Mouse (Mus musculus): ENCODE results near the gene Pde8a. TPM values are rescaled to one million over a fixed set of nuclear protein-coding genes. Genes with fewer than 3 reads are reported as not detected.

Gene Pde8a
- polyA plus RNA-seq, 1 experiment from 2014 or later: 1.2 TPM

GRCm38 (mm10) chr7:81278966-81279365 lies 65.6 kb downstream of the Pde8a start:
- ATAC-seq (ENCODE audit: low read depth): no peak
- 65% methylated on average over 6 of the region's 6 CpGs for WGBS (ENCODE audit: insufficient replicate concordance)
- Histone ChIP-seq H3K4me1 (ENCODE audit: control insufficient read depth, low read depth, low read length) (no peaks in the 10 kb centered on the region), H3K36me3 (ENCODE audit: control insufficient read depth, insufficient read depth) (no peaks in the 10 kb centered on the region), H3K4me2 (ENCODE audit: low read depth, low read length) (no peak overlapping the region), H3K27me3 (ENCODE audit: control insufficient read depth, insufficient read depth, low read depth, low read length) (no peaks in the 10 kb centered on the region), H3K9me3 (replicated peaks; ENCODE audit: control insufficient read depth, low read length) (no peaks in the 10 kb centered on the region), H3K27ac (ENCODE audit: low read length) (no peak overlapping the region), H3K4me3 (ENCODE audit: low read depth, low read length) (no peak overlapping the region), H3K9ac (ENCODE audit: low read depth, low read length) (no peak overlapping the region)

DNA sequence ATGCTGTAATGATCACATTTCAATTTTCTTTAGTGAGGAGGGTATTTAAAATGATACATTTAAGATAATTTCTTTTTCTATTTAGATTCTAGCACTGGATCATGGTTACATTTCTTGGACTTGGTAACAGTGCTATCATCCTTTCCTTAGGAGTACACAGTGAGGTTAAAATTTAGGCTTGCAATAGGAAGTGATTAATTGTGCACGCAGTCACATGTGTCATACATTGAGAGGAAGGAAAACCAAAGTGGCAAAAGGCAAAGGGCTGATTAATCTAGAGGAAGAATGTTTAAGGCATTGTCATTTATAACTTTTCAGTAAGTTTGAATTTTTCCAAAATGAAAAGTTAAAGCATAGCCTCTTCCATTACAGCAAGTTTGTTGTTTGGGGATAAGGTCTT lies 67.8 kb downstream of the Pde8a start:
- H3K36me3 ChIP-seq (ENCODE audit: control insufficient read depth, insufficient read depth): no peaks in the 10 kb centered on the region
- H3K4me2 ChIP-seq (ENCODE audit: low read depth, low read length): no peak overlapping the region
- no peak overlapping the region for H3K27ac ChIP-seq (ENCODE audit: low read length)
- H3K9me3 ChIP-seq (replicated peaks; ENCODE audit: control insufficient read depth, low read length): no peaks in the 10 kb centered on the region
- no peaks in the 10 kb centered on the region for H3K27me3 ChIP-seq (ENCODE audit: control insufficient read depth, insufficient read depth, low read depth, low read length)
- H3K9ac ChIP-seq (ENCODE audit: low read depth, low read length): no peak overlapping the region
- ATAC-seq (ENCODE audit: low read depth): no peak
- no peaks in the 10 kb centered on the region for H3K4me1 ChIP-seq (ENCODE audit: control insufficient read depth, low read depth, low read length)
- 21% methylated on average over 1 of the region's 1 CpGs for WGBS (ENCODE audit: insufficient replicate concordance)
- no peak overlapping the region for H3K4me3 ChIP-seq (ENCODE audit: low read depth, low read length)

DNA sequence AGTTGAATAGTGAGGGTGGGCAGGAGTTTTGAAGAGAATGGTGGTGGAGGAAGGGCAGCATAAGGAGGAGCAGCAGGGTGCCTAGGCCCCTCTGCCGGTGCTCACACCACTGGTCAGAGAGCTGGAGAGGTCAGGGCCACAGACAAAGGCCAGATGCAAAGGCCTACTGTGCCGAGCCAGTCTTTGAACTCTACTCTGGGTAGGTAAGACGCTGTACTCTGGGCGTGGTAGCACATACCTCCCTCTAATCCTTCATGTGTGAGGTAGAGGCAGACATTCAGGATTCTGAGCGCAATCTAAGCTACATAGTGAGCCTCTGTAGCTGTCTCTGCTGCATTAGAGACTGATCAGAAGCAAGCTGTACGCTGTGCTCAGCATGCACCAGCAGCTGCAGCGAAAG lies 73.1 kb downstream of the Pde8a start:
- Histone ChIP-seq H3K27me3 (ENCODE audit: control insufficient read depth, insufficient read depth, low read depth, low read length) (no peaks in the 10 kb centered on the region), H3K4me1 (ENCODE audit: control insufficient read depth, low read depth, low read length) (no peaks in the 10 kb centered on the region), H3K36me3 (ENCODE audit: control insufficient read depth, insufficient read depth) (no peaks in the 10 kb centered on the region), H3K4me3 (ENCODE audit: low read depth, low read length) (no peak overlapping the region), H3K4me2 (ENCODE audit: low read depth, low read length) (no peak overlapping the region), H3K9me3 (replicated peaks; ENCODE audit: control insufficient read depth, low read length) (no peaks in the 10 kb centered on the region), H3K9ac (ENCODE audit: low read depth, low read length) (no peak overlapping the region), H3K27ac (ENCODE audit: low read length) (no peak overlapping the region)
- ATAC-seq (ENCODE audit: low read depth): no peak
- WGBS (ENCODE audit: insufficient replicate concordance): 49% methylated on average over 7 of the region's 7 CpGs

- H3K9me3 ChIP-seq (replicated peaks; ENCODE audit: control insufficient read depth, low read length): no peaks in the 10 kb centered on the region
- no peak for ATAC-seq (ENCODE audit: low read depth)
These were observed 73.5 kb downstream of the Pde8a start for GRCm38 (mm10) chr7:81286946-81287345.

DNA sequence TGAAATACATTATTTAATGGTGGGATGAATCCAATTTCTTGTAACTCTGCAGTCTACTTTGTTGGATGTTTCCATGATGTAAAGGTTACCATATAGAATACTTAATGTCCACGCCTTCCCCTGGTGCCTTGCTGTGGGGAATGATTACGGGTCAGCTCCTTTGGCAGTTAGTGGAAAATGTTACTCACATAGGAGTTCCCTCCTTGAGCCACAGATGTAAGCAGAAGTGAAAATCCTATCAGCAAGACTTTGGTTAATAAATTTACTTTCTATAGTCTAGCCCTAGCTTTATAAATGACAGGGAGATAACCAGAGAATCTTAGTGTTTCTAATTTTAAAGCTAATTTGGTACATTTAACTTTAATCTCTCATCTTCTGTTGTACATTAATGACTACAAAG lies 81.8 kb downstream of the Pde8a start:
- no peak overlapping the region for H3K9ac ChIP-seq (ENCODE audit: low read depth, low read length)
- H3K4me2 ChIP-seq (ENCODE audit: low read depth, low read length): no peak overlapping the region
- H3K27ac ChIP-seq (ENCODE audit: low read length): no peak overlapping the region
- no peaks in the 10 kb centered on the region for H3K9me3 ChIP-seq (replicated peaks; ENCODE audit: control insufficient read depth, low read length)
- no peaks in the 10 kb centered on the region for H3K27me3 ChIP-seq (ENCODE audit: control insufficient read depth, insufficient read depth, low read depth, low read length)
- no peak for ATAC-seq (ENCODE audit: low read depth)
- 63% methylated on average over 2 of the region's 2 CpGs for WGBS (ENCODE audit: insufficient replicate concordance)
- no peak overlapping the region for H3K4me3 ChIP-seq (ENCODE audit: low read depth, low read length)
- H3K36me3 ChIP-seq (ENCODE audit: control insufficient read depth, insufficient read depth): no peaks in the 10 kb centered on the region
- H3K4me1 ChIP-seq (ENCODE audit: control insufficient read depth, low read depth, low read length): no peaks in the 10 kb centered on the region

More at GRCm38 (mm10) chr7:81286946-81287345, 73.5 kb downstream of the Pde8a start:
- H3K27ac ChIP-seq (ENCODE audit: low read length): no peak overlapping the region
- no peaks in the 10 kb centered on the region for H3K27me3 ChIP-seq (ENCODE audit: control insufficient read depth, insufficient read depth, low read depth, low read length)
- no peak overlapping the region for H3K4me3 ChIP-seq (ENCODE audit: low read depth, low read length)
- no peaks in the 10 kb centered on the region for H3K4me1 ChIP-seq (ENCODE audit: control insufficient read depth, low read depth, low read length)
- WGBS (ENCODE audit: insufficient replicate concordance): 61% methylated on average over 8 of the region's 8 CpGs
- H3K9ac ChIP-seq (ENCODE audit: low read depth, low read length): no peak overlapping the region
- H3K4me2 ChIP-seq (ENCODE audit: low read depth, low read length): no peak overlapping the region
- H3K36me3 ChIP-seq (ENCODE audit: control insufficient read depth, insufficient read depth): no peaks in the 10 kb centered on the region

GRCm38 (mm10) chr7:81298206-81298605 lies 84.8 kb downstream of the Pde8a start:
- Histone ChIP-seq H3K27me3 (ENCODE audit: control insufficient read depth, insufficient read depth, low read depth, low read length) (no peaks in the 10 kb centered on the region), H3K9me3 (replicated peaks; ENCODE audit: control insufficient read depth, low read length) (no peaks in the 10 kb centered on the region), H3K4me2 (ENCODE audit: low read depth, low read length) (no peak overlapping the region), H3K27ac (ENCODE audit: low read length) (no peak overlapping the region), H3K9ac (ENCODE audit: low read depth, low read length) (no peak overlapping the region), H3K4me1 (ENCODE audit: control insufficient read depth, low read depth, low read length) (no peaks in the 10 kb centered on the region), H3K4me3 (ENCODE audit: low read depth, low read length) (no peak overlapping the region), H3K36me3 (ENCODE audit: control insufficient read depth, insufficient read depth) (no peaks in the 10 kb centered on the region)
- 43% methylated on average over 6 of the region's 6 CpGs for WGBS (ENCODE audit: insufficient replicate concordance)
- no peak for ATAC-seq (ENCODE audit: low read depth)

DNA sequence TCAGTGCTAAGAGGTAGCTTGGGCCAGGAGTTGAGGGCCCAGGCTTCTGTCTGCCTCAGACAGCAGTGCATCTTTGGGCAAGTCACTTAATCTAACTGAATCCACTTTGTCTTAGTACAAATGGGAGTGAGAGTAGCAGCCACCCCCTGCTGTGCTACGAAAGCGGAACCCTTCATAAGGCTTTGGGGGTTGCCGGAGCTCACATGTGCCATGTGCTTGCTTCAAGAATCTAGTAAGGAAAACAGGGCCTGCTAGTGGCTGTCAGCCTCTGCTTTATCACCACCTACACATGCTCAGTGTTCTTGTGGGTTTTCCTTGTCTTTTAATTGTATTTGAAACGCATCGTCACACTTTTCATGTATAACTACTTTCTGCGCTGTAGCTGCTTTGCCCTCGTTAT lies 87.9 kb downstream of the Pde8a start:
- WGBS (ENCODE audit: insufficient replicate concordance): 76% methylated on average over 7 of the region's 7 CpGs
- H3K4me3 ChIP-seq (ENCODE audit: low read depth, low read length): no peak overlapping the region
- no peak overlapping the region for H3K4me2 ChIP-seq (ENCODE audit: low read depth, low read length)
- H3K4me1 ChIP-seq (ENCODE audit: control insufficient read depth, low read depth, low read length): no peaks in the 10 kb centered on the region
- H3K36me3 ChIP-seq (ENCODE audit: control insufficient read depth, insufficient read depth): no peaks in the 10 kb centered on the region
- no peaks in the 10 kb centered on the region for H3K9me3 ChIP-seq (replicated peaks; ENCODE audit: control insufficient read depth, low read length)
- no peaks in the 10 kb centered on the region for H3K27me3 ChIP-seq (ENCODE audit: control insufficient read depth, insufficient read depth, low read depth, low read length)
- ATAC-seq (ENCODE audit: low read depth): no peak
- H3K9ac ChIP-seq (ENCODE audit: low read depth, low read length): no peak overlapping the region
- H3K27ac ChIP-seq (ENCODE audit: low read length): no peak overlapping the region

GRCm38 (mm10) chr7:81303682-81304081 lies 90.3 kb downstream of the Pde8a start:
- Histone ChIP-seq H3K4me1 (ENCODE audit: control insufficient read depth, low read depth, low read length) (no peaks in the 10 kb centered on the region), H3K4me2 (ENCODE audit: low read depth, low read length) (no peak overlapping the region), H3K4me3 (ENCODE audit: low read depth, low read length) (no peak overlapping the region), H3K27me3 (ENCODE audit: control insufficient read depth, insufficient read depth, low read depth, low read length) (no peaks in the 10 kb centered on the region), H3K27ac (ENCODE audit: low read length) (no peak overlapping the region), H3K9ac (ENCODE audit: low read depth, low read length) (no peak overlapping the region), H3K9me3 (replicated peaks; ENCODE audit: control insufficient read depth, low read length) (no peaks in the 10 kb centered on the region), H3K36me3 (ENCODE audit: control insufficient read depth, insufficient read depth) (no peaks in the 10 kb centered on the region)
- WGBS (ENCODE audit: insufficient replicate concordance): 57% methylated on average over 2 of the region's 2 CpGs
- no peak for ATAC-seq (ENCODE audit: low read depth)

DNA sequence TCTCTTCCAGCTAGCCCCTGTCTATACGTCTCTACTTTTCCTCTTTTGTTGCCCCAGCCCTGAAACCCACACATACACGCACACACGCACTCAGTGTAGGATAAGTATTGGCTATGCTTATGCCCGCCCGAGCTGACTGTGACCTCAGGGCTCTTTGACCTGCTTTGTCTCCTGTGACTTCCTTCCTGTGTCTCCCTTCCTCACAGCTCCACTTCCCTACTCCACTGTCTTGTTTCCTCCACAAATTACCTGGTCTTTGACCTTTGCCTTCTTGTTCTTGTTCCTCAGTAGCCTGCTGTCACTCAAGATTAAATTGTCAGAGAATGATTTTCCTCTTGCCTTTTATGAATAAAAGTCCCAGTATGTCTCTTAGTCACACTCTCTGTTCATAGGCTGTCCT lies 90.7 kb downstream of the Pde8a start:
- no peak overlapping the region for H3K4me3 ChIP-seq (ENCODE audit: low read depth, low read length)
- no peak overlapping the region for H3K27ac ChIP-seq (ENCODE audit: low read length)
- H3K36me3 ChIP-seq (ENCODE audit: control insufficient read depth, insufficient read depth): no peaks in the 10 kb centered on the region
- no peak overlapping the region for H3K4me2 ChIP-seq (ENCODE audit: low read depth, low read length)
- H3K9me3 ChIP-seq (replicated peaks; ENCODE audit: control insufficient read depth, low read length): no peaks in the 10 kb centered on the region
- H3K9ac ChIP-seq (ENCODE audit: low read depth, low read length): no peak overlapping the region
- WGBS (ENCODE audit: insufficient replicate concordance): 44% methylated on average over 5 of the region's 5 CpGs
- H3K27me3 ChIP-seq (ENCODE audit: control insufficient read depth, insufficient read depth, low read depth, low read length): no peaks in the 10 kb centered on the region
- no peaks in the 10 kb centered on the region for H3K4me1 ChIP-seq (ENCODE audit: control insufficient read depth, low read depth, low read length)
- no peak for ATAC-seq (ENCODE audit: low read depth)

DNA sequence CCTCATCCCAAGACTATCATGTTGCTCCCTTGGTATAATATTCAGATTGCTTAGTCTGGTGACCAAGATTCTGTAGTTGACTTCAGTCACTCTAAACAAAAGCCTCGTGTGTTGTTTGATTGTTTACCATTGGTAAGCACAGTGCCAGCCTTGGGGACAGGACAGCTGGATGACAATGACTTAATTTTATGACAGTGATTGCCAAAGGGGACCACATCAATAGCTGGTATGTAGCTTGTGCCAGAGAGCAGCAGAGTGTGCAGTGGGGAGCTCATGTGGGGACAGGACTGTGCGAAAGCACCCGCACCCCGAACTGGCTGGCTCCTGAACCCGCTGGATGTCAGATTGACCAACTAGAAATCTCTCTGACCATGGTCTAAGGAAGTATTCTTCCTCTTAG lies 91.3 kb downstream of the Pde8a start:
- no peak for ATAC-seq (ENCODE audit: low read depth)
- WGBS (ENCODE audit: insufficient replicate concordance): 79% methylated on average over 5 of the region's 5 CpGs
- Histone ChIP-seq H3K27me3 (ENCODE audit: control insufficient read depth, insufficient read depth, low read depth, low read length) (no peaks in the 10 kb centered on the region), H3K4me1 (ENCODE audit: control insufficient read depth, low read depth, low read length) (no peaks in the 10 kb centered on the region), H3K9me3 (replicated peaks; ENCODE audit: control insufficient read depth, low read length) (no peaks in the 10 kb centered on the region), H3K36me3 (ENCODE audit: control insufficient read depth, insufficient read depth) (no peaks in the 10 kb centered on the region), H3K4me3 (ENCODE audit: low read depth, low read length) (no peak overlapping the region), H3K9ac (ENCODE audit: low read depth, low read length) (no peak overlapping the region), H3K4me2 (ENCODE audit: low read depth, low read length) (no peak overlapping the region), H3K27ac (ENCODE audit: low read length) (no peak overlapping the region)
